Mouse (Mus musculus) forebrain, embryonic 16.5 days (tissue): ENCODE results near the gene Tfb2m. TPM values are rescaled to one million over a fixed set of nuclear protein-coding genes. Genes with fewer than 3 reads are reported as not detected.

Experiments used
- ATAC-seq: fragments of 200-750 bp; cut with Nextera tagmentation; 2 replicates; pipeline ENCODE4 v1.8.0; 2017; ENCODE audit warnings: mild to moderate bottlenecking, moderate library complexity
- H3K27ac ChIP-seq: fragments of 300-500 bp; sonication (generic); 2 replicates; pipeline ENCODE4 v1.5.1; 2014; ENCODE audit warnings: low read length, control low read depth
- H3K27me3 ChIP-seq: fragments of 300-500 bp; sonication (generic); replicated peaks from 2 replicates; pipeline ENCODE4 v1.6.1; 2014; ENCODE audit warnings: low read length; ENCODE audit not compliant: control insufficient read depth, insufficient read depth
- H3K36me3 ChIP-seq: fragments of 300-500 bp; sonication (generic); 2 replicates; pipeline ENCODE4 v1.6.1; 2014; ENCODE audit not compliant: control insufficient read depth, insufficient read depth
- H3K4me1 ChIP-seq: fragments of 300-500 bp; sonication (generic); replicated peaks from 2 replicates; pipeline ENCODE4 v1.6.1; 2014; ENCODE audit warnings: low read length; ENCODE audit not compliant: control insufficient read depth, insufficient read depth
- H3K4me2 ChIP-seq: fragments of 300-500 bp; sonication (generic); 2 replicates; pipeline ENCODE4 v1.6.1; 2014; ENCODE audit warnings: mild to moderate bottlenecking, low read length, control low read depth
- H3K4me3 ChIP-seq: fragments of 300-500 bp; sonication (generic); replicated peaks from 2 replicates; pipeline ENCODE4 v1.5.1; 2014; ENCODE audit warnings: mild to moderate bottlenecking, low read length, control low read depth
- H3K9ac ChIP-seq: fragments of 300-500 bp; sonication (generic); replicated peaks from 2 replicates; pipeline ENCODE4 v1.6.1; 2014; ENCODE audit warnings: low read depth, low read length, control low read depth
- H3K9me3 ChIP-seq: fragments of 300-500 bp; sonication (generic); 2 replicates; pipeline ENCODE4 v1.6.1; 2016; ENCODE audit warnings: low read length; ENCODE audit not compliant: control insufficient read depth
- WGBS: fragments of 180-500 bp; shearing (Covaris S2); extraction: QIAGEN DNeasy Blood & Tissue Kit; methylation state at CpG from one replicate; pipeline ENCODE4 v1.1.7; 2014; 5-methylcytosine and 5-hydroxymethylcytosine counted together
- polyA plus RNA-seq: library from polyadenylated mRNA; unstranded; fragments of >200 nt; fragmentation: Nextera tagmentation; extraction: Ambion mirVana; gene quantifications from 2 replicates; pipeline ENCODE4 v1.2.1, GENCODE M21; 2015

Tfb2m gene
- polyA plus RNA-seq, 1 experiment from 2014 or later, result 45.5 TPM

DNA sequence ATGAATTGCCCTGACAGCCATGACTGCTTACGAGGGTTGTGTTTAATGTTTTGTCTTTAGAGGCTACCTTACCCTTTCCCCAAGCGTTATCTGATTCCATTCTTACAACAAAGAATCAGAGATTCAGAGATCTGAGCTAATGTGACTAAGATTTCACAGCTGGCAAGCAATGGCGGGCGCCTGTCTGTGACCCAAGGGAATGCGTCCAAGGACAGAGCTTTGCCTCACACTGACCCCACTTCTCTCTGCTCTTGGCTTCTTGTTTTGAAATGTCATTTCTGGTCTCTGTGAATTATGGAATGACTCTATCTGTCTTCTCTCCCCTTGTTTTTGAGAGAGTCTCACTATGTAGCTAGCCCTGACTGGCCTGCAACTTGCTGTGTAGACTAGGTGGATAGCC, 17.9 kb upstream of the Tfb2m start:
- Histone ChIP-seq H3K4me2 (no peak overlapping the region), H3K9me3 (no peaks in the 10 kb centered on the region), H3K27ac (no peak overlapping the region), H3K36me3 (no peaks in the 10 kb centered on the region), H3K27me3 (no peaks in the 10 kb centered on the region), H3K4me1 (0 out of 2 replicates have a peak, but pooled peaks cover 5% of the 10 kb centered on the region), H3K9ac (no peak overlapping the region), H3K4me3 (no peak overlapping the region)
- ATAC-seq, result no peak
- WGBS, result 88% methylated on average over 5 of the region's 5 CpGs

DNA sequence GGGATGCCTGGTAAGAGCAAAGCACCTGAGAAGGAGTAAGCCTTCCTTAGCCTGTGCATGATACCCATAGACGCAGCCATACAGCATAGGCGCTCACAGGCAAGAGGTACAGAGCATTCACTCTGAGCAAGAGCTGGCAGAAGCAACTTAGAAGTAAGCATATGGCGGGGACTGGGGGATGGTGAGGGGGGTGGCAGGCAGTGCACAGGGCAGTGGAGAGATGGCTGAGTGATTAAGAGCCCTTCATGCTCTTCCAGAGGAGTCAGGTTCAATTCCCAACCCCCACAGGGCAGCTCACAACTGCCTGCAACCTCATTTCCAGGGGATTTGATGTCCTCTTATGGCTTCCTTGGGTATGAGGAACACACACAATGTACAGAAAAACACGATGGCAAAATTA, 17.1 kb upstream of the Tfb2m start:
- no peak overlapping the region for H3K4me2 ChIP-seq
- no peak for ATAC-seq
- 0 out of 2 replicates have a peak, but pooled peaks cover 5% of the 10 kb centered on the region for H3K4me1 ChIP-seq

DNA sequence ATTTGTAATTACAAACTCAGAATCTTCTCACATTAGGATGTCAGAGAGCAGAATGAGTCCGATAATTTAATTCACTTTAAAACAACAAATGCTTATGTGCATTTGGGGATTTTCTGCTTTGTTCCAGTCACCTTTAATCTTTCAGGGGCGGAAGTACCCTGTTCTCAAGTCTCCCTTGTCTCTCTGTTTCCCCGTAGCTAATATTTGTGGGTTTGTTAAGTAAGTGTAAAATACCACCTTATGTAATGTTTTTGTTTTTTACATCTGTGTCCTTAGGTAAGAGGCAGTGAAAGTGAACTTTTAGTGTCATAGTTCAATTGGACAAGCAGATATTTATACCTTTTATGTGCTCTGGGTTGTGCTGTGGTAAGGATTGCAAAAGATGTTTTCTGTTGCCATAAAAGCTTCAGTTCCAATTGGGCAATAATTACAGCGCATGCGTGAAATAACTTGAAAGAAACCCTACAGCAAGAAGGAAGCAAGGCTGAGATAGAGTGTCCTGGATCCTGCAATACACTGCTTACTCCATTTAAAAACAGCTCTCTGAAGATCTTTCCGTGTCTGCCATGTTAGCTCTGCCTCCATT, 14.9 kb upstream of the Tfb2m start:
- WGBS, result 90% methylated on average over 6 of the region's 6 CpGs
- no peak overlapping the region for H3K27ac ChIP-seq
- H3K9me3 ChIP-seq, result no peaks in the 10 kb centered on the region
- H3K4me2 ChIP-seq, result no peak overlapping the region
- ATAC-seq, result no peak
- H3K36me3 ChIP-seq, result no peaks in the 10 kb centered on the region
- no peak overlapping the region for H3K4me3 ChIP-seq
- H3K27me3 ChIP-seq, result no peaks in the 10 kb centered on the region
- no peak overlapping the region for H3K9ac ChIP-seq
- no peaks in the 10 kb centered on the region for H3K4me1 ChIP-seq

More for the DNA sequence above, 17.1 kb upstream of the Tfb2m start:
- Histone ChIP-seq H3K36me3 (no peaks in the 10 kb centered on the region), H3K27me3 (no peaks in the 10 kb centered on the region), H3K9me3 (no peaks in the 10 kb centered on the region), H3K27ac (no peak overlapping the region), H3K4me3 (no peak overlapping the region), H3K9ac (no peak overlapping the region)
- WGBS, result 86% methylated on average over 4 of the region's 4 CpGs

DNA sequence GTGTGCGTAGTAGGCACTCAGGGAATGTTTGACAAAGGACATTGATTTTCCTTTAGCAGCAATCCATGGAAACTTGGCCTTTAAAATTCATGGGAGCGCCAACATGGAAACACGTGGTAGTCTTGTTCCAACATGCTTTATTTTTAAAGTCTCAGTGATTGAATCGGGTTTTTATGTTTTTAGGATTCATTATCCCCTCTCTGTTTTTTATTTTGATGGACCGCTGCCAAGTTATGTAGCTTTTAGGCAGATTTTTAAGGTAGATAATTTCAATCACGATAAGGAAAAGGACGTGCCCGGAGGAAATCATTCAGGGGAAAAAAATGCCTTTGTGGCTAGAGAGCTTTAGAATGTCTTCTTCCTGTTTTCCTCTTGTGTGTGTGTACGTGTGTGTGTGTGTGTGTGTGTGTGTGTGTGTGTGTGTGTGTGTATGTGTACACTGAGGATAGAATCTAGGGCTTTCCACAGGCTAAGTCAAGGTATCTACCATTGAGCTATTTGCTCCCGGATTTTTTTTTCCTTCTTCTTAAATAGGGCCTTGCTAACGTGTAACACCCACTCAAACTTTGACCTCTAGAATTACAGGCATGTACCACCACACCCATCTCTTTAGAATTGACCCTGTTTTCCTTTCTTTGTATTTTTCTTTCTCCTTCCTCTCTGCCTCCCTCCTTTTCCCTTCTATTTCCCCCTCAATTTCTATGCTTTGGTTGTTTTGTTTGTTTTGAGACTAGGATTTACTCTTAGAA, 13.6 kb upstream of the Tfb2m start:
- Histone ChIP-seq H3K27ac (no peak overlapping the region), H3K4me2 (no peak overlapping the region), H3K4me3 (no peak overlapping the region), H3K9me3 (no peaks in the 10 kb centered on the region), H3K36me3 (no peaks in the 10 kb centered on the region), H3K4me1 (no peaks in the 10 kb centered on the region), H3K27me3 (no peaks in the 10 kb centered on the region), H3K9ac (no peak overlapping the region)
- 78% methylated on average over 11 of the region's 11 CpGs for WGBS
- ATAC-seq, result no peak

DNA sequence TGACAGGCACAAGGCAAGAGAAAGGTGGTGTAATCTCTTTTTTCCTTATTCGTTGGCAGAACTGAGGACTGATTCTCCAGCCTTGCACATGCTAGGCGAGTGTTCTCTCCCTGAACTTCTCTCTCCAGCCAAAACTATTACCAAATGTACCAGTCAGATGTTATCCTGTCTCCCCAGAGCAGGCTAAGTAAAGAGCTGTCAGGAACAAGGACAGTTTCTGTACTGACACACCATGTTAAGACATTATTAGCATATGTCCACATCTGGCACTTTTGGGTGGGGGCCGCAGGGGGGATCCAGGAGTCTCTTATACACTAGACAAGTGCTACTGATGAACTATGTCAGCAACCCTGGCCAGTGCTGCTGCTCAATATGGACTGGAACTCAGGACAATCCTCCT, 10.9 kb upstream of the Tfb2m start:
- WGBS, result 82% methylated on average over 3 of the region's 3 CpGs
- Histone ChIP-seq H3K9me3 (no peaks in the 10 kb centered on the region), H3K4me2 (no peak overlapping the region), H3K4me3 (no peak overlapping the region), H3K27me3 (no peaks in the 10 kb centered on the region), H3K36me3 (no peaks in the 10 kb centered on the region), H3K9ac (no peak overlapping the region), H3K4me1 (0 out of 2 replicates have a peak, but pooled peaks cover 2% of the 10 kb centered on the region), H3K27ac (no peak overlapping the region)
- ATAC-seq, result no peak

DNA sequence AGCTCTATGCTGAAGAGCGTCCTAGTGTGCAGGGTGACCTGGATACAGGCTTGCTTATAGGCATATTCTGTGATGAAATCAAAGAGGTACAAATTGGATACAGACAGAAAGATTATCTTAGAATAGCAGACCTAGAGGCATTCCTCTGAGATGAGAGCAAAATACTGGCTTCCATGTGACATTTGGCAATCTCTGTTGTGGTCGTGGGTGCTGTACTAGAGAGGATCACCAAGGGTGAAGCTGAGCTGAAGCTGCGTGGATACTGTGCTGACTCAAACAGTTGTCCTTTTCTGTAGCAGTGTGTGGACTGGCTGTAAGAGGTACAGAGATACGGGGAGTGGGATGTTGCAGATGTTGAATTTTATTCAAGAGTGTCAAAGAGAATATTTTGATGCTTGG, 7.9 kb upstream of the Tfb2m start:
- Histone ChIP-seq H3K4me1 (0 out of 2 replicates have a peak, but pooled peaks cover 8% of the 10 kb centered on the region), H3K27ac (no peak overlapping the region), H3K4me2 (no peak overlapping the region), H3K27me3 (no peaks in the 10 kb centered on the region), H3K9ac (no peak overlapping the region), H3K36me3 (no peaks in the 10 kb centered on the region; the same call in 1 of the 2 replicates), H3K9me3 (no peaks in the 10 kb centered on the region), H3K4me3 (no peak overlapping the region)
- 87% methylated on average over 4 of the region's 4 CpGs for WGBS
- no peak for ATAC-seq

DNA sequence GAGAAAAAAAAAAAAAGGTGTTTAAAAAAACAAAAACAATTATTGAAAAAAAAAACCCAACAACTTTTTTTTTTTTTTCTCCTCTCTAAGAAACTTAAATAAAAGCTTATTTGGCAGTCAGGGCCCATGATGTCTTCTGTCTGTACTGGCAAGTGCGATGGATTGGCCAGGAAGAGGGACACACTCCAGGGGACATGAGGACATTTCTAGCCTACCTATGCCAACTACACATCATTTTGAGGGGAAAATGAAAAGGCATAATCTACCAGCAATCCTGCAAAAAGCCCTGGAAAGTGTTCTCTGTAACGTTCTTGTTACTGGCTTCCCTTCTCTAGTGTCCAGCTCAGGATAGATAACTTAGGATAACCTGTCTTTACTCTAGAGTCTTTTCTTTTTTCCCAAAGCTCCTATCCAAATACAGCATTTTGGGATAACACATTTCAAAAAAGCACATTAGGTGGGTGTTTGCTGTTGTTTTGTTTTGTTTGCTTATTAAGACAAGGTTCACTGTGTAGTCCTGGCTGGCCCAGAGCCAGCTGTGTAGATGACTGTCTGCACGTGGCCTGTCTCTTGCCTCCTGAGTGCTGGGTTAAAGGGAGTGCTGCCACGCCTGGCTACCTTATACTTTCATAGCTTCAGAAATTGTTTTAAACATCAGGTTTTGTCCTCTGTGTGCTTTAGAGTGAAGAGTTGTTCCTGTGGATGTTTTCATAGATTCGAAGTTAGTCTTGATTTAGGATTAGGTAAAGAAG, 7.3 kb upstream of the Tfb2m start:
- Histone ChIP-seq H3K4me2 (no peak overlapping the region), H3K9me3 (no peaks in the 10 kb centered on the region), H3K9ac (no peak overlapping the region), H3K36me3 (no peaks in the 10 kb centered on the region; the same call in 1 of the 2 replicates), H3K27ac (no peak overlapping the region), H3K27me3 (no peaks in the 10 kb centered on the region), H3K4me1 (peaks cover 9% of the 10 kb centered on the region), H3K4me3 (no peak overlapping the region)
- 58% methylated on average over 5 of the region's 5 CpGs for WGBS
- no peak for ATAC-seq

DNA sequence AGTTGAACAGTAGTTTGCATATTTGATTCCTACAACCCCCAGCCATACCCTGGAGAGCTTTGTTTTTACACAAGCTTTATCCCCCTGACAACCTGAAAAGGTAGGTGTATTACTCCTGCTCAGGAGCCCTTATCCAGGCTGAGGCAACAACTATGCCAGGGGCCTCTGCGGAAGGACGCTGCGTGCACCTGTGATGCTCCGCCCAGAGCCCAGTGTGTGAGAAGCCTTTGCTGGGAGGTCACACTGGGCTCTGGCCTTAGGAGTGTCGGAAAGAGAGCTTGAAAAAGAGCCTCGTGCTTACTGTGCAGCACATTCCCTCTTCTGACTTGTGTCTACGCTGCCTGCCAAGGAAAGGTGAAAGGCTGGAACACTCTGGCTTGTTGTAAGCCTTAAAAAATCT, 6.7 kb upstream of the Tfb2m start:
- Histone ChIP-seq H3K4me2 (no peak overlapping the region), H3K36me3 (no peaks in the 10 kb centered on the region; the same call in 1 of the 2 replicates), H3K4me1 (peaks cover 14% of the 10 kb centered on the region), H3K9ac (no peak overlapping the region), H3K27ac (no peak overlapping the region), H3K4me3 (no peak overlapping the region), H3K9me3 (no peaks in the 10 kb centered on the region), H3K27me3 (no peaks in the 10 kb centered on the region)
- 48% methylated on average over 7 of the region's 7 CpGs for WGBS
- ATAC-seq, result no peak

DNA sequence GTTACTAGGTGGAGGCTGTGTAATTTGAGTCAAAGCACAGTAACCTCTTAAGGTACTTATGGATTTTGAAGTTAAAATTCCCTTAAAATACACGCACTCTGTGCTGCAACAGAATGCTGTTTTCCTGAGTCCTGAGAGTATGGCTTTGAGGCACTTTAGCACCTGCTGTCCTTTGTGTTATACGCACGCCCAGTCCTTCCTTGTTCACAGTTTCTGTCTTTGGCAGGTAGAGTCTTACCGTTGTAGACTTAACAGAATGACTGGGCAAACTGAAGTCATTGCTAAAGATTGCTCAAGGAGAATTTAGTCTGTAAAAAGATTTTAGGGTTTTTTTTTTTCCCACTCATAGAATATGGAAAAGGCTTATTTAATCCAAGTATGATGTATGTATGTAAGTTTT, 5.9 kb upstream of the Tfb2m start:
- Histone ChIP-seq H3K36me3 (no peaks in the 10 kb centered on the region; the same call in 1 of the 2 replicates), H3K4me3 (no peak overlapping the region), H3K27me3 (no peaks in the 10 kb centered on the region), H3K4me2 (no peak overlapping the region), H3K27ac (no peak overlapping the region), H3K4me1 (peaks cover 21% of the 10 kb centered on the region), H3K9ac (no peak overlapping the region), H3K9me3 (no peaks in the 10 kb centered on the region)
- 84% methylated on average over 4 of the region's 4 CpGs for WGBS
- ATAC-seq, result no peak
